Mouse (Mus musculus): ENCODE data around the gene Filip1.

Filip1 gene

GRCm38 (mm10) chr9:79947973-79948372, 64.7 kb downstream of the Filip1 start:
- no peak for DNase-seq (ENCODE audit: low spot score)

- DNase-seq (ENCODE audit: low spot score) = no peak
Observed at GRCm38 (mm10) chr9:79947414-79947813, 65.2 kb downstream of the Filip1 start.

- no peak for DNase-seq (ENCODE audit: low spot score)
Observed at GRCm38 (mm10) chr9:79944872-79945271, 67.8 kb downstream of the Filip1 start.

- DNase-seq (ENCODE audit: low spot score) = no peak
Observed at GRCm38 (mm10) chr9:79943986-79944385, 68.7 kb downstream of the Filip1 start.

- DNase-seq (ENCODE audit: low spot score) = no peak
Observed at GRCm38 (mm10) chr9:79938416-79939206, 74.0 kb downstream of the Filip1 start.

GRCm38 (mm10) chr9:79937570-79937969, 75.1 kb downstream of the Filip1 start:
- DNase-seq (ENCODE audit: low spot score) = no peak

- no peak for DNase-seq (ENCODE audit: low spot score)
Observed at GRCm38 (mm10) chr9:79932578-79932977, 80.1 kb downstream of the Filip1 start.

- DNase-seq (ENCODE audit: low spot score) = no peak
Observed at GRCm38 (mm10) chr9:79928092-79928491, 84.6 kb downstream of the Filip1 start.

GRCm38 (mm10) chr9:79927156-79927870, 85.3 kb downstream of the Filip1 start:
- no peak for DNase-seq (ENCODE audit: low spot score)

GRCm38 (mm10) chr9:79926464-79927155, 86.0 kb downstream of the Filip1 start:
- no peak for DNase-seq (ENCODE audit: low spot score)

GRCm38 (mm10) chr9:79925950-79926349, 86.7 kb downstream of the Filip1 start:
- no peak for DNase-seq (ENCODE audit: low spot score)

- no peak for DNase-seq (ENCODE audit: low spot score)
Observed at GRCm38 (mm10) chr9:79923262-79923661, 89.4 kb downstream of the Filip1 start.

GRCm38 (mm10) chr9:79922493-79922760, 90.2 kb downstream of the Filip1 start:
- no peak for DNase-seq (ENCODE audit: low spot score)

- DNase-seq (ENCODE audit: low spot score) = no peak
Observed at GRCm38 (mm10) chr9:79921701-79922492, 90.8 kb downstream of the Filip1 start.

- no peak for DNase-seq (ENCODE audit: low spot score)
Observed at GRCm38 (mm10) chr9:79920540-79920933, 92.1 kb downstream of the Filip1 start.

GRCm38 (mm10) chr9:79919750-79920539, 92.7 kb downstream of the Filip1 start:
- DNase-seq (ENCODE audit: low spot score) = no peak

- DNase-seq (ENCODE audit: low spot score) = no peak
Observed at GRCm38 (mm10) chr9:79919303-79919721, 93.3 kb downstream of the Filip1 start.

GRCm38 (mm10) chr9:79918325-79919117, 94.1 kb downstream of the Filip1 start:
- no peak for DNase-seq (ENCODE audit: low spot score)

GRCm38 (mm10) chr9:79914276-79914675, 98.4 kb downstream of the Filip1 start:
- no peak for DNase-seq (ENCODE audit: low spot score)

- DNase-seq (ENCODE audit: low spot score) = no peak
Observed at GRCm38 (mm10) chr9:79912971-79913370, 99.7 kb downstream of the Filip1 start.

GRCm38 (mm10) chr9:79910166-79910565, 102.5 kb downstream of the Filip1 start:
- no peak for DNase-seq (ENCODE audit: low spot score)
